ENCODE assay signal across 1 mouse cellular context in the genomic region with DNA sequence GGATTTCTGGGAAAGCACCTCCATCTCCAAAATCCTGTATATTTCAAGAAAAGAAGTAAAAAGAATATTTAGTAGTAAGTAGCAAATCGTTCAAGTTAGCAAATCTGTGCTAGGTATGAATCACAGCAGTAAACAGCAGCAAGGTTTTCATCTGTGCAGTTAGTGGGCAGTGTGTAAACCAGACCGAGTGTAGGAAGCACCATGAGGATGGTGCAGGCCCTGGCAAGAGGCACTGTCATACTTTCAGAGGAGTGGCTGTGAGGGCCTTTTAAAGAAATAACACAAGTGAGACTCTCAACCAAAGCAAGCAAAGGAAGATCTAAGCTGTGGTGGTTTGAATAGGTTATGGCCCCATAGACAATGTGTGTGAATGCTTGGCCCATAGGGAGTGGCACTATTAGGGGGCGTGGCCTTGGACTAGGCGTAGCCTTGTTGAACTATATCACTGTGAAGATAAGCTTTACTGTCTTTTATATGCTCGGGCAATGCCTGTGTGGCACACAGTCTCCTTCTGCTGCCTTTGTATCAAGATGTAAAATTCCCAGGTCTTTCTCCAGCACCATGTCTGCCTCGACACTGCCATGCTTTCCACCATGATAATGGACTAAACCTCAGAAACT.
TF ChIP-seq lines count a peak whose summit lies in the region.

No protein-coding gene starts in this region.

TF ChIP-seq in MEL, 35 proteins besides CTCF, POLR2A, EP300 and RAD21:
- 0 out of 2 replicates have a peak, but pooled peaks have one; percentile 22 for TF ChIP-seq GATA1 (IDR thresholded peaks at IDR 0.05; ENCODE audit: low read depth, low read length)
- no peak for TF ChIP-seq UBTF (IDR thresholded peaks at IDR 0.05; ENCODE audit: borderline replicate concordance, insufficient read depth, low read depth, low read length)
